Mouse (Mus musculus) stomach, embryonic 15.5 days (tissue): ENCODE results near the gene Rhno1. TPM values are rescaled to one million over a fixed set of nuclear protein-coding genes. Genes with fewer than 3 reads are reported as not detected.

Experiments
- ATAC-seq: fragments of 200-750 bp; cut with Nextera tagmentation; 2 replicates; pipeline ENCODE4 v1.8.0; 2017; ENCODE audit warnings: low read depth, moderate number of reproducible peaks, moderate TSS enrichment; ENCODE audit not compliant: insufficient read depth, low FRiP score
- H3K27ac ChIP-seq: fragments of 300-500 bp; sonication (generic); 2 replicates; pipeline ENCODE4 v1.5.1; 2015; ENCODE audit warnings: mild to moderate bottlenecking, inconsistent platforms
- H3K27me3 ChIP-seq: fragments of 300-500 bp; sonication (generic); replicated peaks from 2 replicates; pipeline ENCODE4 v1.6.1; 2015; ENCODE audit warnings: inconsistent platforms
- H3K36me3 ChIP-seq: fragments of 300-500 bp; sonication (generic); 2 replicates; pipeline ENCODE4 v1.6.1; 2015; ENCODE audit warnings: inconsistent platforms
- H3K4me1 ChIP-seq: fragments of 300-500 bp; sonication (generic); 2 replicates; pipeline ENCODE4 v1.6.1; 2015; ENCODE audit warnings: inconsistent platforms
- H3K4me2 ChIP-seq: fragments of 300-500 bp; sonication (generic); 2 replicates; pipeline ENCODE4 v1.6.1; 2015; ENCODE audit warnings: mild to moderate bottlenecking, inconsistent platforms
- H3K4me3 ChIP-seq: fragments of 300-500 bp; sonication (generic); replicated peaks from 2 replicates; pipeline ENCODE4 v1.5.1; 2015; ENCODE audit warnings: inconsistent platforms
- H3K9ac ChIP-seq: fragments of 300-500 bp; sonication (generic); 2 replicates; pipeline ENCODE4 v1.6.1; 2015; ENCODE audit warnings: inconsistent platforms
- H3K9me3 ChIP-seq: fragments of 300-500 bp; sonication (generic); 2 replicates; pipeline ENCODE4 v1.6.1; 2016; ENCODE audit warnings: inconsistent platforms
- WGBS: fragments of 180-500 bp; shearing (Covaris S2); methylation state at CpG from one replicate; pipeline ENCODE4 v1.1.7; 2015; 5-methylcytosine and 5-hydroxymethylcytosine counted together
- polyA plus RNA-seq: library from polyadenylated mRNA; unstranded; fragments of >200 nt; fragmentation: Nextera tagmentation; extraction: Ambion mirVana; gene quantifications from 2 replicates; pipeline ENCODE4 v1.2.1, GENCODE M21; 2015

Gene Rhno1
- polyA plus RNA-seq, 1 experiment from 2014 or later, result 96.8 TPM

- H3K36me3 ChIP-seq, result peaks cover 12% of the 10 kb centered on the region
- H3K9ac ChIP-seq, result peak within 1 kb of the TSS; percentile 74
- peak within 1 kb of the TSS; percentile 63 for H3K4me3 ChIP-seq
- H3K4me2 ChIP-seq, result peak within 1 kb of the TSS; percentile 78
- peak; percentile 98 for ATAC-seq
- H3K27ac ChIP-seq, result peak within 1 kb of the TSS; percentile 81
- H3K9me3 ChIP-seq, result no peaks in the 10 kb centered on the region
- peaks cover 13% of the 10 kb centered on the region; the same call in 1 of the 2 replicates for H3K4me1 ChIP-seq
- H3K27me3 ChIP-seq, result no peaks in the 10 kb centered on the region
- WGBS, result under 1% methylated on average over 41 of the region's 42 CpGs
These were observed 6.8 kb downstream of the Rhno1 start, which contains the start of gene Tulp3 for GRCm38 (mm10) chr6:128355726-128356416. Gene Tulp3 (minus strand): TSS chr6:128355851.

GRCm38 (mm10) chr6:128355201-128355681 is 7.5 kb downstream of the Rhno1 start:
- Histone ChIP-seq H3K27me3 (no peaks in the 10 kb centered on the region), H3K4me1 (peaks cover 13% of the 10 kb centered on the region; the same call in 1 of the 2 replicates), H3K36me3 (peaks cover 12% of the 10 kb centered on the region), H3K9me3 (no peaks in the 10 kb centered on the region), H3K27ac (peak overlapping the region; percentile 81), H3K4me2 (peak overlapping the region; percentile 78), H3K9ac (peak overlapping the region; percentile 74), H3K4me3 (peak overlapping the region; percentile 63)
- WGBS, result under 1% methylated on average over 28 of the region's 28 CpGs
- ATAC-seq, result peak; percentile 32

- Histone ChIP-seq H3K9ac (no peak overlapping the region), H3K4me2 (no peak overlapping the region; the same call in 1 of the 2 replicates), H3K27ac (no peak overlapping the region), H3K27me3 (no peaks in the 10 kb centered on the region), H3K9me3 (no peaks in the 10 kb centered on the region), H3K4me3 (no peak overlapping the region), H3K4me1 (peaks cover 13% of the 10 kb centered on the region), H3K36me3 (peaks cover 12% of the 10 kb centered on the region)
- WGBS, result 52% methylated on average over 3 of the region's 3 CpGs
- ATAC-seq, result no peak
These were observed 8.6 kb downstream of the Rhno1 start for GRCm38 (mm10) chr6:128354140-128354539.

- peaks cover 8% of the 10 kb centered on the region for H3K4me1 ChIP-seq
- no peaks in the 10 kb centered on the region for H3K36me3 ChIP-seq
- no peak overlapping the region for H3K4me3 ChIP-seq
- WGBS, result 59% methylated on average over 7 of the region's 7 CpGs
- no peaks in the 10 kb centered on the region for H3K27me3 ChIP-seq
- no peak overlapping the region for H3K9ac ChIP-seq
- H3K9me3 ChIP-seq, result no peaks in the 10 kb centered on the region
- ATAC-seq, result no peak; the same call in 1 of the 2 replicates
- H3K27ac ChIP-seq, result 0 out of 2 replicates have a peak overlapping the region, but pooled peaks have one; percentile 18
- H3K4me2 ChIP-seq, result no peak overlapping the region
These were observed 13.0 kb downstream of the Rhno1 start for GRCm38 (mm10) chr6:128349711-128350110.

- H3K9me3 ChIP-seq, result no peaks in the 10 kb centered on the region
- no peak for ATAC-seq
- H3K36me3 ChIP-seq, result peaks cover 8% of the 10 kb centered on the region; the same call in 1 of the 2 replicates
- WGBS, result 72% methylated on average over 6 of the region's 6 CpGs
- no peak overlapping the region for H3K9ac ChIP-seq
- no peak overlapping the region for H3K4me3 ChIP-seq
- H3K27me3 ChIP-seq, result no peaks in the 10 kb centered on the region
- H3K4me1 ChIP-seq, result no peaks in the 10 kb centered on the region; the same call in 1 of the 2 replicates
- no peak overlapping the region for H3K4me2 ChIP-seq
- H3K27ac ChIP-seq, result no peak overlapping the region
These were observed 15.9 kb downstream of the Rhno1 start for GRCm38 (mm10) chr6:128346782-128347181.

- 74% methylated on average over 10 of the region's 10 CpGs for WGBS
- Histone ChIP-seq H3K27ac (no peak overlapping the region), H3K27me3 (no peaks in the 10 kb centered on the region), H3K9ac (no peak overlapping the region), H3K4me2 (no peak overlapping the region), H3K4me1 (no peaks in the 10 kb centered on the region; the same call in 1 of the 2 replicates), H3K36me3 (peaks cover 8% of the 10 kb centered on the region; the same call in 1 of the 2 replicates), H3K9me3 (no peaks in the 10 kb centered on the region), H3K4me3 (no peak overlapping the region)
- no peak for ATAC-seq
These were observed 17.1 kb downstream of the Rhno1 start for GRCm38 (mm10) chr6:128345623-128346022.

GRCm38 (mm10) chr6:128341956-128342723 is 20.6 kb downstream of the Rhno1 start:
- no peak overlapping the region for H3K4me3 ChIP-seq
- no peak for ATAC-seq
- no peak overlapping the region for H3K27ac ChIP-seq
- no peak overlapping the region for H3K4me2 ChIP-seq
- no peak overlapping the region for H3K9ac ChIP-seq
- no peaks in the 10 kb centered on the region for H3K27me3 ChIP-seq
- WGBS, result 77% methylated on average over 11 of the region's 11 CpGs
- no peaks in the 10 kb centered on the region for H3K9me3 ChIP-seq
- peaks cover 8% of the 10 kb centered on the region; the same call in 1 of the 2 replicates for H3K36me3 ChIP-seq
- H3K4me1 ChIP-seq, result 0 out of 2 replicates have a peak, but pooled peaks cover 9% of the 10 kb centered on the region

GRCm38 (mm10) chr6:128338876-128339275 is 23.8 kb downstream of the Rhno1 start:
- no peak overlapping the region for H3K4me2 ChIP-seq
- H3K36me3 ChIP-seq, result peaks cover 11% of the 10 kb centered on the region; the same call in 1 of the 2 replicates
- H3K4me3 ChIP-seq, result no peak overlapping the region
- ATAC-seq, result 0 out of 2 replicates have a peak, but pooled peaks have one; percentile 23
- 0 out of 2 replicates have a peak overlapping the region, but pooled peaks have one; percentile 40 for H3K27ac ChIP-seq
- WGBS, result 29% methylated on average over 5 of the region's 5 CpGs
- no peaks in the 10 kb centered on the region for H3K27me3 ChIP-seq
- no peak overlapping the region for H3K9ac ChIP-seq
- H3K9me3 ChIP-seq, result no peaks in the 10 kb centered on the region
- H3K4me1 ChIP-seq, result 0 out of 2 replicates have a peak, but pooled peaks cover 9% of the 10 kb centered on the region

- Histone ChIP-seq H3K9me3 (no peaks in the 10 kb centered on the region), H3K4me3 (no peak overlapping the region), H3K4me1 (0 out of 2 replicates have a peak, but pooled peaks cover 9% of the 10 kb centered on the region), H3K36me3 (0 out of 2 replicates have a peak, but pooled peaks cover 10% of the 10 kb centered on the region), H3K27me3 (no peaks in the 10 kb centered on the region), H3K9ac (no peak overlapping the region), H3K27ac (no peak overlapping the region), H3K4me2 (no peak overlapping the region)
- WGBS, result 69% methylated on average over 7 of the region's 7 CpGs
- no peak for ATAC-seq
These were observed 25.2 kb downstream of the Rhno1 start for GRCm38 (mm10) chr6:128337467-128337866.

GRCm38 (mm10) chr6:128334397-128335124 is 28.1 kb downstream of the Rhno1 start:
- Histone ChIP-seq H3K27me3 (no peaks in the 10 kb centered on the region), H3K4me2 (no peak overlapping the region), H3K27ac (no peak overlapping the region), H3K9me3 (no peaks in the 10 kb centered on the region), H3K9ac (no peak overlapping the region), H3K4me3 (no peak overlapping the region), H3K36me3 (peaks cover 16% of the 10 kb centered on the region; the same call in 1 of the 2 replicates), H3K4me1 (0 out of 2 replicates have a peak, but pooled peaks cover 6% of the 10 kb centered on the region)
- no peak for ATAC-seq
- WGBS, result 21% methylated on average over 12 of the region's 12 CpGs

- peaks cover 18% of the 10 kb centered on the region; the same call in 1 of the 2 replicates for H3K36me3 ChIP-seq
- 9% methylated on average over 4 of the region's 4 CpGs for WGBS
- H3K9ac ChIP-seq, result no peak overlapping the region
- H3K9me3 ChIP-seq, result no peaks in the 10 kb centered on the region
- peak; percentile 7; the same call in 1 of the 2 replicates for ATAC-seq
- no peak overlapping the region for H3K4me3 ChIP-seq
- H3K4me1 ChIP-seq, result no peaks in the 10 kb centered on the region
- no peak overlapping the region for H3K4me2 ChIP-seq
- H3K27ac ChIP-seq, result no peak overlapping the region
- no peaks in the 10 kb centered on the region for H3K27me3 ChIP-seq
These were observed 44.4 kb downstream of the Rhno1 start for GRCm38 (mm10) chr6:128318317-128318716.
